Mouse (Mus musculus) hindbrain, embryonic 14.5 days (tissue): ENCODE measurements at regions not wholly inside any gene's neighbourhood (a gene's known extent, or its start where the extent isn't known, plus 50 kb on each side); places are given as distances from the start of the nearest gene placed in this dataset.

ENCODE experiments used
- ATAC-seq: fragments of 200-750 bp; cut with Nextera tagmentation; 2 replicates; pipeline ENCODE4 v1.8.0; 2017; ENCODE audit warnings: moderate number of reproducible peaks, mild to moderate bottlenecking, moderate TSS enrichment, moderate library complexity; ENCODE audit not compliant: low FRiP score
- DNase-seq: peaks from one replicate; pipeline ENCODE4 v3.0.0-alpha.2; 2015; ENCODE audit warnings: low spot score
- H3K27ac ChIP-seq: fragments of 300-500 bp; sonication (generic); 2 replicates; pipeline ENCODE4 v1.5.1; 2014; ENCODE audit warnings: mild to moderate bottlenecking, moderate library complexity
- H3K27me3 ChIP-seq: fragments of 300-500 bp; sonication (generic); 2 replicates; pipeline ENCODE4 v1.6.1; 2014; ENCODE audit warnings: mild to moderate bottlenecking, low read length, mixed read lengths; ENCODE audit not compliant: control insufficient read depth, insufficient read depth
- H3K36me3 ChIP-seq: fragments of 300-500 bp; sonication (generic); replicated peaks from 2 replicates; pipeline ENCODE4 v1.6.1; 2014; ENCODE audit not compliant: control insufficient read depth, insufficient read depth
- H3K4me1 ChIP-seq: fragments of 300-500 bp; sonication (generic); replicated peaks from 2 replicates; pipeline ENCODE4 v1.6.1; 2014; ENCODE audit warnings: antibody characterized with exemption, low read length, mixed read lengths; ENCODE audit not compliant: control insufficient read depth, insufficient read depth
- H3K4me2 ChIP-seq: fragments of 300-500 bp; sonication (generic); replicated peaks from 2 replicates; pipeline ENCODE4 v1.6.1; 2014; ENCODE audit warnings: mild to moderate bottlenecking, moderate library complexity
- H3K4me3 ChIP-seq: fragments of 300-500 bp; sonication (generic); replicated peaks from 2 replicates; pipeline ENCODE4 v1.5.1; 2014; ENCODE audit warnings: mild to moderate bottlenecking, low read length
- H3K9ac ChIP-seq: fragments of 300-500 bp; sonication (generic); 2 replicates; pipeline ENCODE4 v1.6.1; 2014
- H3K9me3 ChIP-seq: fragments of 300-500 bp; sonication (generic); 2 replicates; pipeline ENCODE4 v1.6.1; 2016; ENCODE audit warnings: low read length; ENCODE audit not compliant: control insufficient read depth
- WGBS: fragments of 180-500 bp; shearing (Covaris S2); extraction: QIAGEN DNeasy Blood & Tissue Kit; methylation state at CpG from one replicate; pipeline ENCODE4 v1.1.7; 2014; 5-methylcytosine and 5-hydroxymethylcytosine counted together

DNA sequence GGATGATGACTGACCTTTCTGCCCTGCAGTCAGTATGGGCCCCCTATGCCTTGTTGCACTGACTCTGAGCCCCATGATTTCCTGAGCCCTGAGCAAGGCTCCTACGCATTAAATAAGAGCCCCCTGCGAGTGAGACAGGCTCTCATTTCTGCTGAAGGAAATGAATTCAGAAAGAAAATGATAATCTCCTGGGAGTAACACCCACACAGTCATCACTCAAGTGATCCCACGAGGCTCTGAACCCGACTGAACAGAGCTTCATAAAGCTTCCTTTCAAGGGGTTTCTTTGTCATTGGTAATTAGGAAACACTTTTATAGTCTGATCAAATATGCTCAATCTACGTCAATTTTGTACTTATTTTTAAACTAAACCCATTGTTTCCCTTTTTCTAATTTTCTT is 330.2 kb downstream of the Olfr1505 start:
- no peak for DNase-seq

DNA sequence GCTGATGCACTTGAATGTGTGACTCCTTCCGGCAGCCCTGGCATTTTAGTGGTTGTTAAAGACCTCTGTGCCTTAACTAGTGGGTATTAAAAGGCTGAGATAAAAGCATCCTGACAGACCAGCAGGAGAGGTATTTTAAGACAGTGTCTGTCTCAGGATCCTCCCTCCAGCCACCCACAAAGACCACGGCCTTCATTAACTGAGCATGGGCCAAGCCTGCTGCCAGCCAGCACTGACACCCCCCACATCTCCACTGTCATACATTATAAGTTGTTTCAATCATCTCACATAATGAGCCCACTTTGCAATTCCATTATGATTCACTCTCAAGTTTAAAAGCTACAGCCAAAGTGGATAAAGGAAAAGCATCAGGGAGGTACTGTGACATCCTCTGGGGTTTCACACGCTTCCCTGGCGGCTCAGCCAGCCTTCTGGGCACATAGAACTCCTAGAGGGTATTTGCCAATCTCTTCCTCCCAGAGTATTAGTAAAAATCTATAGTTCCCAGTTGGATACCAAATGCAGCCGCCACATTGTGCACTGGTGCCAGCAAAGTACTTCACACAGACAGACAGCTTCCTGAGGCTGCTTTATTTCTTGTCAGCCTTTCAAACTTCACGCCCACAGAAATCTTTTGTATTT is 333.8 kb downstream of the Olfr1505 start:
- Histone ChIP-seq H3K27me3 (no peaks in the 10 kb centered on the region), H3K4me2 (0 out of 2 replicates have a peak overlapping the region, but pooled peaks have one; percentile 2), H3K4me1 (peaks cover 18% of the 10 kb centered on the region; the same call in 1 of the 2 replicates), H3K9ac (no peak overlapping the region), H3K27ac (no peak overlapping the region), H3K4me3 (no peak overlapping the region), H3K36me3 (no peaks in the 10 kb centered on the region), H3K9me3 (no peaks in the 10 kb centered on the region)
- 36% methylated on average over 6 of the region's 6 CpGs for WGBS
- peak; percentile 34 for DNase-seq
- ATAC-seq = peak; percentile 62; the same call in 1 of the 2 replicates

More for the DNA sequence above, 330.2 kb downstream of the Olfr1505 start:
- Histone ChIP-seq H3K27ac (no peak overlapping the region), H3K9me3 (no peaks in the 10 kb centered on the region), H3K4me2 (no peak overlapping the region), H3K9ac (no peak overlapping the region), H3K36me3 (no peaks in the 10 kb centered on the region), H3K27me3 (no peaks in the 10 kb centered on the region), H3K4me3 (no peak overlapping the region), H3K4me1 (peaks cover 39% of the 10 kb centered on the region)
- no peak for ATAC-seq
- WGBS = 30% methylated on average over 5 of the region's 5 CpGs

DNA sequence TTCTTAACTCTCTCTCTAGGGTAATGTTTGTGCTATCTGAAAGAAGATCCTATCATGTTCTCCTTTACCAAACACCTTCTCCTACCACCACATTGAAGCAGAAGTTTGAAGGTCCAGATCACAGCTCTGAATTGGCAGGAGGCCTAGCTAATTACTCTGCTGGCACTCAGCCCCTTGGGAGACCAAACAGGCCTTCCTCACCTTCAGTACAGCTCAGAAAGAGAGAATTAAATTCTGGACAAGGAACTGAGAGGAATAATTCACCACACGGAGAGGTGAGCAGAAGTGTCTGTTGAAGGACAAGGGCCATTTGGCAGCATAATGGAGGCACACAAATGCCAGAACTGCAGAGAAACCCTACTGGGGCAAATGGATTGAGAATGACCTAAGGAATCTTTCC is 334.6 kb downstream of the Olfr1505 start:
- Histone ChIP-seq H3K4me2 (no peak overlapping the region), H3K9me3 (no peaks in the 10 kb centered on the region), H3K9ac (no peak overlapping the region), H3K36me3 (no peaks in the 10 kb centered on the region), H3K27me3 (no peaks in the 10 kb centered on the region), H3K4me1 (peaks cover 18% of the 10 kb centered on the region; the same call in 1 of the 2 replicates), H3K27ac (no peak overlapping the region), H3K4me3 (no peak overlapping the region)
- WGBS = 25% methylated on average over 1 of the region's 1 CpGs
- no peak for DNase-seq
- ATAC-seq = no peak

DNA sequence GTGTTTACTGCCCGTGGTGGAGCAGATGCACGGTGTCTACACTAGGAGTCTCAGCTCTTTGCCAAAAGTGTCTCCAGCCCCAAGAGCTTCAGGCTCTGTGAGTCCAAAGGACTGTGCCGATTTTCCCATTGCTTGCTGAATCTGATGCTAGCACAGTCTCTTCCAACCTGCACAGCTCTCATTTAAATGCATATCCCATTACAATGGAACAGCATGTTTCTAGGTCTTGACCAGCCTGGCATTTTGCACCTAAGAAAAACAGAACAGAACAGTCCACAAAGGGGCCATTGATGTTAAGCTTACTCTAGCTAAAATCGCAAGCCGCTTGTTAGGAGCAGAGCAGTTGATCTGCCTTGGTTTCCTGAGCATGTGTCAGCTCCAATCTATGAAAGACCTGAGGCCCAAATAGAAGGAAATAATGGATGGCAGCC is 339.2 kb downstream of the Tle4 start:
- no peaks in the 10 kb centered on the region for H3K27me3 ChIP-seq
- H3K36me3 ChIP-seq = no peaks in the 10 kb centered on the region
- no peaks in the 10 kb centered on the region for H3K9me3 ChIP-seq
- no peak overlapping the region for H3K4me2 ChIP-seq
- H3K4me1 ChIP-seq = peaks cover 10% of the 10 kb centered on the region; the same call in 1 of the 2 replicates
- no peak overlapping the region for H3K9ac ChIP-seq
- DNase-seq (peak; percentile 35), ATAC-seq (no peak; the same call in 1 of the 2 replicates)
- no peak overlapping the region for H3K4me3 ChIP-seq
- WGBS = 17% methylated on average over 5 of the region's 5 CpGs
- H3K27ac ChIP-seq = no peak overlapping the region

DNA sequence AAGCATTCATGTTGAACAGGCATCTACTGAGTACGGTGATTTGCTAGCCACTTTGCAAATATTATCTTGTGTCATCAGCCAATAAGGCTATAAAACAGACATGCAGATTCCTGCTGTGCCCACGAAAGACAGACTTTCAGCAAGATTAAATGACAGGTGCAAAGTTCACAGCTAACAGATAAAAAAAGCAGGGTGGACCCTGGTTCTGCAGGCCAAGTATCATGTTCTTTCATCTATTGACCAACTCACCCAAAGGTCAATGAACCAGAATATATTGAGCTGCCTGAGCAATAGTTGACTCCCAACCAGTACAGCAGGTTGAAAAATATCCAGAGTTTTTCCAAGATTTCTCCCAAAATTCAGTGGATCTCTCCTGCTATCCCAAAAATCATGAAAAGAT is 338.6 kb downstream of the Tle4 start:
- H3K4me2 ChIP-seq = no peak overlapping the region
- H3K9me3 ChIP-seq = no peaks in the 10 kb centered on the region
- ATAC-seq = no peak
- no peaks in the 10 kb centered on the region for H3K36me3 ChIP-seq
- no peaks in the 10 kb centered on the region for H3K27me3 ChIP-seq
- H3K4me1 ChIP-seq = peaks cover 10% of the 10 kb centered on the region; the same call in 1 of the 2 replicates
- H3K4me3 ChIP-seq = no peak overlapping the region
- H3K27ac ChIP-seq = no peak overlapping the region
- no peak for DNase-seq
- no peak overlapping the region for H3K9ac ChIP-seq
- 13% methylated on average over 2 of the region's 2 CpGs for WGBS

DNA sequence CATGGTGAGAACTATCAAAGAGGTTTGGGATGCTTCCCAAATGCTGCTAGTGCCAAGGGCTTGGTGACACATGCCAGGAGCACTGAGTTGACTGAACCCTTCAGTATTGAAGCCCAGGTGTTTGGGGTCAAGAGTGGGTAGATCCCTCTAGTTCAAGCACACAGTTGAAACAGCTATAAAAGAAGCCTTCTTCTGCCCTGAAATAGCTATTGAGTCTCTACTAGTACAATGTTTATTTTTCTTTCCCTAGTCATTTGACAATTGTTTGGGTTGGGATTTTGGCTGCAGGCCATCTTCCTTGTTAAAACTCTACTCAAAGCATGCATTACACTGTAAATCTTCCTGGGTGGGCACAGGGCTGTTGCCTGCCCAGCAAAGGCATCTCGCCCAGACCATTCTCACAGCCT is 308.5 kb downstream of the Tle4 start:
- no peak for DNase-seq
- H3K9me3 ChIP-seq = no peaks in the 10 kb centered on the region
- no peak overlapping the region for H3K27ac ChIP-seq
- ATAC-seq = no peak
- H3K27me3 ChIP-seq = no peaks in the 10 kb centered on the region
- no peak overlapping the region for H3K9ac ChIP-seq
- no peaks in the 10 kb centered on the region for H3K4me1 ChIP-seq
- H3K36me3 ChIP-seq = no peaks in the 10 kb centered on the region
- no peak overlapping the region for H3K4me3 ChIP-seq
- H3K4me2 ChIP-seq = no peak overlapping the region
- 69% methylated on average over 1 of the region's 1 CpGs for WGBS

DNA sequence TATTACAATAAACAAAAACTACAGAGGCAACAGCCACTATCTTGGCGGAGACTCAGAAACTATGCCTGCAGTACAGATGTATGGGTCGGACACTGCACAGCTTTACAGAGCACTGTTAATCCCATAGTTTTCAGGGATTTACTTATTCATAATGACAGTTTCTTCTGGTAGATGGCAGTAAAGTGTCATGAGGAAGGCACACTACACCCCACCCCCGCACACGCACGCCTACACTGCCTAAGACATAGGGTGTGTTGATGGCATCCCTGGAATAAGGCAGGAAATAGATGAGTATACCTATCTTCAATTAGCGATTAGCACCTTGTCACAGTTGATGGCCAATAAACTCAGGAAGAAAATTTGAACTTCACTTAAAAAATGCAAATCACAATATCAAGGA is 306.9 kb downstream of the Tle4 start:
- H3K9ac ChIP-seq = no peak overlapping the region
- H3K4me1 ChIP-seq = no peaks in the 10 kb centered on the region
- H3K9me3 ChIP-seq = no peaks in the 10 kb centered on the region
- H3K27ac ChIP-seq = no peak overlapping the region
- H3K27me3 ChIP-seq = no peaks in the 10 kb centered on the region
- no peak overlapping the region for H3K4me3 ChIP-seq
- H3K4me2 ChIP-seq = no peak overlapping the region
- DNase-seq = no peak
- ATAC-seq = no peak
- H3K36me3 ChIP-seq = no peaks in the 10 kb centered on the region
- WGBS = 79% methylated on average over 6 of the region's 6 CpGs

DNA sequence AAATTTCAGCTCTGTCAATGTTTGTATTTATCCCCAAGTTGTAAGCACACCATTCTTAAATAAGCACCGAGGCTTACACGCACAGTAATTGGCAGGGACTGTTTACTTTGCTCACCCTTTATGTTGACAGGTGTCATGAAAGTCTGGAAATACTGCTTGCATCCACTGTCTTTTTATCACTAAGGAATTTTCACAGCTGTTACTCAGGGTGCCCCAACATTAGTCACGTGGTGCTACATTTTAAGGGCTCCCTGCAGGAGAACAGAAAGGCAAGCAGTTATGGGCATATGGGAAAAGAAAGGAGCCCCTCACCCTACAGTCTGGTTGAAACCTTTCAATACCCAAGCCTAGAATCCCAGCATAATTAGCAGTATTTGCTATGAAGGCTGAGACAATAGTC is 304.7 kb downstream of the Tle4 start:
- no peaks in the 10 kb centered on the region for H3K4me1 ChIP-seq
- DNase-seq (no peak), ATAC-seq (no peak)
- H3K27ac ChIP-seq = no peak overlapping the region
- H3K4me3 ChIP-seq = no peak overlapping the region
- H3K27me3 ChIP-seq = no peaks in the 10 kb centered on the region
- 64% methylated on average over 3 of the region's 3 CpGs for WGBS
- H3K36me3 ChIP-seq = no peaks in the 10 kb centered on the region
- H3K9ac ChIP-seq = no peak overlapping the region
- H3K4me2 ChIP-seq = no peak overlapping the region
- H3K9me3 ChIP-seq = no peaks in the 10 kb centered on the region

DNA sequence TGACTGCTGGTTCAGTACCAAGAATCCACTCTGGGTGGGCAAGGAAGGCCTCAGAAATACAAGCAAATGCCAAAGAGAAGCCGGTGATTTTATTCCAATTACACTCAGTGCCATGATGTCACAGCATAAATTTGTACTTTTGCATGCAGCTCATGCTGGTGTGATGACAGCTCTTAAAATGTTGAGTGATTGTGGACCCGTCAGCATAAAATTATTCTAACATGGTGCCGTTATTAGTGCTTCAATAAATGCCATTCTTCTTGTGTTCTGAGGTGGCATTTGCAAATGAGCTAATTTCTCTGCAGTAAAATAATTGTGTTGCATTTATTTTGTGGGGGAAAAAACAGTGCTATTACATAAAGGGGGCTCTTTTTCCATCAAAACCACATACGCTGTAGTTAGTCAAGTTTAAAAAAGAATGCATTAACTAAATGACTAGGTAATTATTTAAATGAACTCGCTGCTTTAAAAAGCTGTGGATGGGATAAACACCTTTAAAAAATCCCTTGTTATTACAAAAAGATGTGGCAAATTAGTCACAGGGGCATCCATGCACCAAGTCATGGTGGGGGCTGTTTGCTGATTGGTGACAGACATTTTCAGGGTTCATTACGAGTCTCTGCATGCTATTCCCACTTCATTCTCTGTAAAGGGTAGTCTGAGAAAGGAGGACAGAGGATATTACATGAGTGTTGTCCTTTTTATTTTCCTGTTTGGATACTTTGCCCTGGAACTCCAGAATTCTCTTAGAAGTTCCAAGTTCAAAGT is 296.5 kb downstream of the Tle4 start:
- H3K4me2 ChIP-seq = no peak overlapping the region
- WGBS = 52% methylated on average over 6 of the region's 6 CpGs
- DNase-seq (no peak), ATAC-seq (no peak; the same call in 1 of the 2 replicates)
- no peaks in the 10 kb centered on the region for H3K27me3 ChIP-seq
- no peaks in the 10 kb centered on the region for H3K36me3 ChIP-seq
- H3K4me3 ChIP-seq = no peak overlapping the region
- H3K4me1 ChIP-seq = no peaks in the 10 kb centered on the region
- H3K9ac ChIP-seq = no peak overlapping the region
- H3K27ac ChIP-seq = no peak overlapping the region
- no peaks in the 10 kb centered on the region for H3K9me3 ChIP-seq
